Mouse (Mus musculus) heart, embryonic 13.5 days (tissue): ENCODE data around the gene Sept9. TPM values are rescaled to one million over a fixed set of nuclear protein-coding genes. Genes with fewer than 3 reads are reported as not detected.

Experiments used
- ATAC-seq: fragments of 200-750 bp; cut with Nextera tagmentation; 2 replicates; pipeline ENCODE4 v1.8.0; 2017; ENCODE audit warnings: moderate TSS enrichment; ENCODE audit not compliant: insufficient number of reproducible peaks, low FRiP score, low TSS enrichment; ENCODE audit errors: extremely low read depth
- H3K27ac ChIP-seq: fragments of 300-500 bp; sonication (generic); replicated peaks from 2 replicates; pipeline ENCODE4 v1.5.1; 2015; ENCODE audit warnings: moderate library complexity, mild to moderate bottlenecking, inconsistent platforms
- H3K27me3 ChIP-seq: fragments of 300-500 bp; sonication (generic); replicated peaks from 2 replicates; pipeline ENCODE4 v1.6.1; 2015; ENCODE audit warnings: mild to moderate bottlenecking, inconsistent platforms
- H3K36me3 ChIP-seq: fragments of 300-500 bp; sonication (generic); 2 replicates; pipeline ENCODE4 v1.6.1; 2015; ENCODE audit warnings: mild to moderate bottlenecking, inconsistent platforms
- H3K4me1 ChIP-seq: fragments of 300-500 bp; sonication (generic); 2 replicates; pipeline ENCODE4 v1.6.1; 2015; ENCODE audit warnings: inconsistent platforms
- H3K4me2 ChIP-seq: fragments of 300-500 bp; sonication (generic); 2 replicates; pipeline ENCODE4 v1.6.1; 2015; ENCODE audit warnings: inconsistent platforms, mild to moderate bottlenecking, moderate library complexity
- H3K4me3 ChIP-seq: fragments of 300-500 bp; sonication (generic); 2 replicates; pipeline ENCODE4 v1.5.1; 2015; ENCODE audit warnings: moderate library complexity, mild to moderate bottlenecking, inconsistent platforms
- H3K9ac ChIP-seq: fragments of 300-500 bp; sonication (generic); 2 replicates; pipeline ENCODE4 v1.6.1; 2015; ENCODE audit warnings: inconsistent platforms, mild to moderate bottlenecking, moderate library complexity
- H3K9me3 ChIP-seq: fragments of 300-500 bp; sonication (generic); 2 replicates; pipeline ENCODE4 v1.6.1; 2016; ENCODE audit warnings: inconsistent platforms
- WGBS: fragments of 180-500 bp; shearing (Covaris S2); methylation state at CpG from one replicate; pipeline ENCODE4 v1.1.7; 2015; ENCODE audit warnings: mixed read lengths; 5-methylcytosine and 5-hydroxymethylcytosine counted together
- polyA plus RNA-seq: library from polyadenylated mRNA; unstranded; fragments of >200 nt; fragmentation: Nextera tagmentation; extraction: Ambion mirVana; gene quantifications from 2 replicates; pipeline ENCODE4 v1.2.1, GENCODE M21; 2015

Sept9 gene
- polyA plus RNA-seq, 1 experiment from 2014 or later: 75.5 TPM

- WGBS: 67% methylated on average over 9 of the region's 9 CpGs
- H3K4me1 ChIP-seq: peaks cover 52% of the 10 kb centered on the region
- no peak overlapping the region for H3K4me3 ChIP-seq
- no peak for ATAC-seq
- H3K27me3 ChIP-seq: 0 out of 2 replicates have a peak, but pooled peaks cover 7% of the 10 kb centered on the region
- H3K9me3 ChIP-seq: no peaks in the 10 kb centered on the region
- no peaks in the 10 kb centered on the region for H3K36me3 ChIP-seq
- H3K4me2 ChIP-seq: no peak overlapping the region
- H3K27ac ChIP-seq: peak overlapping the region; percentile 5; the same call in 1 of the 2 replicates
- no peak overlapping the region for H3K9ac ChIP-seq
Measured at GRCm38 (mm10) chr11:117246981-117247431, 47.5 kb downstream of the Sept9 start.

GRCm38 (mm10) chr11:117247541-117247940 lies 48.1 kb downstream of the Sept9 start:
- ATAC-seq: no peak
- H3K36me3 ChIP-seq: no peaks in the 10 kb centered on the region
- H3K4me1 ChIP-seq: peaks cover 48% of the 10 kb centered on the region
- peak overlapping the region; percentile 24; the same call in 1 of the 2 replicates for H3K9ac ChIP-seq
- H3K9me3 ChIP-seq: no peaks in the 10 kb centered on the region
- 49% methylated on average over 5 of the region's 5 CpGs for WGBS
- H3K4me2 ChIP-seq: no peak overlapping the region
- H3K27me3 ChIP-seq: 0 out of 2 replicates have a peak, but pooled peaks cover 7% of the 10 kb centered on the region
- H3K4me3 ChIP-seq: no peak overlapping the region
- peak overlapping the region; percentile 5; the same call in 1 of the 2 replicates for H3K27ac ChIP-seq

- Histone ChIP-seq H3K4me1 (peaks cover 51% of the 10 kb centered on the region), H3K4me2 (no peak overlapping the region), H3K27ac (peak overlapping the region; percentile 5; the same call in 1 of the 2 replicates)
Measured at GRCm38 (mm10) chr11:117248734-117249248, 49.3 kb downstream of the Sept9 start.

GRCm38 (mm10) chr11:117249282-117249984 lies 50.0 kb downstream of the Sept9 start:
- Histone ChIP-seq H3K4me2 (no peak overlapping the region), H3K9me3 (no peaks in the 10 kb centered on the region), H3K27me3 (0 out of 2 replicates have a peak, but pooled peaks cover 7% of the 10 kb centered on the region), H3K9ac (no peak overlapping the region), H3K27ac (peak overlapping the region; percentile 5; the same call in 1 of the 2 replicates), H3K36me3 (no peaks in the 10 kb centered on the region), H3K4me3 (no peak overlapping the region), H3K4me1 (peaks cover 58% of the 10 kb centered on the region)
- 74% methylated on average over 18 of the region's 18 CpGs for WGBS
- no peak for ATAC-seq

More at GRCm38 (mm10) chr11:117248734-117249248, 49.3 kb downstream of the Sept9 start:
- Histone ChIP-seq H3K9me3 (no peaks in the 10 kb centered on the region), H3K4me3 (no peak overlapping the region), H3K9ac (no peak overlapping the region), H3K27me3 (0 out of 2 replicates have a peak, but pooled peaks cover 7% of the 10 kb centered on the region), H3K36me3 (no peaks in the 10 kb centered on the region)
- 37% methylated on average over 11 of the region's 11 CpGs for WGBS
- peak; percentile 14; the same call in 1 of the 2 replicates for ATAC-seq

- Histone ChIP-seq H3K9me3 (no peaks in the 10 kb centered on the region), H3K9ac (no peak overlapping the region), H3K36me3 (no peaks in the 10 kb centered on the region), H3K27ac (no peak overlapping the region), H3K27me3 (0 out of 2 replicates have a peak, but pooled peaks cover 4% of the 10 kb centered on the region), H3K4me3 (no peak overlapping the region), H3K4me2 (no peak overlapping the region), H3K4me1 (peaks cover 63% of the 10 kb centered on the region)
- ATAC-seq: no peak
- 67% methylated on average over 22 of the region's 22 CpGs for WGBS
Measured at GRCm38 (mm10) chr11:117249985-117250928, 50.8 kb downstream of the Sept9 start.

- ATAC-seq: no peak
- no peak overlapping the region for H3K27ac ChIP-seq
- H3K27me3 ChIP-seq: no peaks in the 10 kb centered on the region
- H3K36me3 ChIP-seq: no peaks in the 10 kb centered on the region
- H3K9me3 ChIP-seq: 0 out of 2 replicates have a peak, but pooled peaks cover under 1% of the 10 kb centered on the region
- peaks cover 64% of the 10 kb centered on the region for H3K4me1 ChIP-seq
- H3K9ac ChIP-seq: no peak overlapping the region
- 79% methylated on average over 4 of the region's 4 CpGs for WGBS
- no peak overlapping the region for H3K4me3 ChIP-seq
- H3K4me2 ChIP-seq: no peak overlapping the region
Measured at GRCm38 (mm10) chr11:117251755-117252154, 52.3 kb downstream of the Sept9 start.

GRCm38 (mm10) chr11:117252846-117253245 lies 53.4 kb downstream of the Sept9 start:
- Histone ChIP-seq H3K9ac (no peak overlapping the region), H3K4me2 (no peak overlapping the region), H3K27me3 (no peaks in the 10 kb centered on the region), H3K4me3 (no peak overlapping the region), H3K4me1 (peaks cover 53% of the 10 kb centered on the region), H3K9me3 (peaks cover 6% of the 10 kb centered on the region), H3K27ac (no peak overlapping the region), H3K36me3 (no peaks in the 10 kb centered on the region)
- 84% methylated on average over 13 of the region's 13 CpGs for WGBS
- ATAC-seq: no peak

GRCm38 (mm10) chr11:117254161-117255107 lies 55.0 kb downstream of the Sept9 start:
- peaks cover 37% of the 10 kb centered on the region for H3K4me1 ChIP-seq
- peaks cover 6% of the 10 kb centered on the region for H3K9me3 ChIP-seq
- H3K36me3 ChIP-seq: no peaks in the 10 kb centered on the region
- 55% methylated on average over 18 of the region's 18 CpGs for WGBS
- no peak overlapping the region for H3K4me3 ChIP-seq
- no peak overlapping the region for H3K4me2 ChIP-seq
- H3K27me3 ChIP-seq: no peaks in the 10 kb centered on the region
- H3K9ac ChIP-seq: peak overlapping the region; percentile 15; the same call in 1 of the 2 replicates
- ATAC-seq: no peak
- no peak overlapping the region for H3K27ac ChIP-seq

- Histone ChIP-seq H3K4me2 (no peak overlapping the region), H3K27ac (no peak overlapping the region)
Measured at GRCm38 (mm10) chr11:117255108-117255489, 55.6 kb downstream of the Sept9 start.

GRCm38 (mm10) chr11:117256088-117256487 lies 56.6 kb downstream of the Sept9 start:
- H3K9me3 ChIP-seq: peaks cover 6% of the 10 kb centered on the region
- no peak overlapping the region for H3K9ac ChIP-seq
- 72% methylated on average over 9 of the region's 9 CpGs for WGBS
- H3K4me1 ChIP-seq: peaks cover 32% of the 10 kb centered on the region
- H3K27ac ChIP-seq: no peak overlapping the region
- ATAC-seq: no peak
- no peak overlapping the region for H3K4me2 ChIP-seq
- no peaks in the 10 kb centered on the region for H3K36me3 ChIP-seq
- H3K4me3 ChIP-seq: no peak overlapping the region
- no peaks in the 10 kb centered on the region for H3K27me3 ChIP-seq

More at GRCm38 (mm10) chr11:117255108-117255489, 55.6 kb downstream of the Sept9 start:
- Histone ChIP-seq H3K4me1 (peaks cover 32% of the 10 kb centered on the region), H3K27me3 (no peaks in the 10 kb centered on the region), H3K4me3 (no peak overlapping the region), H3K36me3 (no peaks in the 10 kb centered on the region), H3K9ac (no peak overlapping the region), H3K9me3 (peaks cover 6% of the 10 kb centered on the region)
- WGBS: 72% methylated on average over 3 of the region's 3 CpGs
- ATAC-seq: no peak
